Mouse (Mus musculus) lung, postnatal 0 days (tissue): ENCODE measurements around the gene Sdhaf4.

Source experiments
- CTCF ChIP-seq: IDR thresholded peaks from 2 replicates; pipeline ENCODE4 v1.5.1; 2016; ENCODE audit warnings: antibody characterized with exemption, mild to moderate bottlenecking
- EP300 ChIP-seq: IDR thresholded peaks from 2 replicates; pipeline ENCODE4 v1.6.1; 2016; ENCODE audit warnings: antibody characterized with exemption, mild to moderate bottlenecking, control low read depth

DNA sequence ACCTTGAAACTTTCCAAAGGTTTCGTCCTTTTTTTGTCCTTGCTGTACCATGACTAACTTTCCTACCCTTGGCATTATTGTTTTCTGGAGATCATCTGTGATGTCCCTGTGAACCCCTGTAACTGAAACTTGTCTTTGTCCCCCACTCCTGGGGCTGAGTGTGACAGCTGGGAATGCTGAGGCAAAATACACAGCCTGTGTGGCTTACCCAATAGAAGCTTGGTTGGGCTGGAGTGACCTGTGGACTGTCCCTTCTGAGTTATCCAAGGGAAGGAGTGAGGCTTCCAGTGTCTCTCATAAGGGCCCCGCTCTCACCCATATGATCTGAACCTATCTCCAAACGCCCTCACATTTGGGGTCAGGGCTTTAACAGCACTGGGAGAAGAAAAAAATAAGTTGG is 8.0 kb downstream of the Sdhaf4 start:
- TF ChIP-seq CTCF (no peak), EP300 (no peak)
